In the genomic region with DNA sequence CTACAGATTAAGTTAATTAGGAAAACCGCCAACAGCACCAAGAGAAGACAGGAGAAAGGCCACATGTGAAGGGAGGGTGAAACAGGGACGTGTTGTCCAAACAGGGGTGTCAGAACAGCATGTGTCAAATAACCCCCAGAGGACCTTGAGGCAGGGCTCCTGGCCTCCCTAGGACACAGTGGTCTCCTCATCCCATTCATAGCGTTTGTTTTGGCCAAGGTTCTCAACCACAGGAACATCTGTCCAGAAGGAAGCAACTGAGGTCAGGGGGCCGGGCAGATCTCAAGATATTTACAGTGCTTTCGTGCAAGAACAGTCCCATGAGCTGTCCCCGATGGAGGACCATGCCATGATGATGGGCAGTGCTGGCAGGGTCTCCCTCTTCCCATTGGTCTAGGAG, we compare ENCODE assay signal across 10 mouse cellular contexts. TPM values are rescaled to one million over a fixed set of nuclear protein-coding genes. Genes with fewer than 3 reads are reported as not detected.
DNase-seq lines count a peak whose midpoint lies in the region; ATAC-seq and TF ChIP-seq lines count a peak whose summit lies in the region.
"Had no signal": no experiment of that assay in that cellular context is flagged by ENCODE, and none has a peak within 500 bp of the region (broad histone marks: within the 10 kb centered on the region; RNA-seq: fewer than 3 reads in every experiment).

No protein-coding gene starts in this region.

- TF ChIP-seq CTCF in layer of hippocampus, adult 2 months (conservative IDR thresholded peaks at IDR 0.05) = no peak

- intact Hi-C loops in heart, postnatal 14 days (cut with DNase I) = loop anchor here (5.0 kb wide), 2 partner anchors 45 kb away; no protein-coding TSS in a partner anchor

- ATAC-seq in common myeloid progenitor, adult 5-6 weeks (replicated peaks; ENCODE audit: low read depth, poor library complexity, severe bottlenecking) = peak; percentile 46

- DNase-seq in layer of hippocampus, adult 2 months (ENCODE audit: low spot score in 2 of 2) = no peak
- no peak for DNase-seq in layer of hippocampus, adult 9-11 months
- peak; percentile 22 to 54 for DNase-seq in heart, postnatal 14 days
- peak; percentile 48 for DNase-seq in lung, postnatal 25 days (ENCODE audit: low spot score)
- DNase-seq in ovary, postnatal 14 days (ENCODE audit: low spot score) = no peak
- DNase-seq in right cerebral cortex, postnatal 10 days (ENCODE audit: low spot score in 2 of 2) = no peak
- DNase-seq: cerebellum, adult 8-10 months had no signal

- H3K27ac ChIP-seq in layer of hippocampus, adult 2 months = peak overlapping the region; percentile 58; the same call in 1 of the 2 replicates
- H3K27ac ChIP-seq: hindbrain, embryonic 13.5 days; limb, embryonic 12.5 days had no signal

- no peak overlapping the region for H3K4me3 ChIP-seq in layer of hippocampus, adult 2 months
- H3K4me3 ChIP-seq: hindbrain, embryonic 13.5 days; limb, embryonic 12.5 days had no signal

RNA-seq across cellular contexts. Expression of gene Zbtb16, which starts 49.2 kb away (rescaled TPM):
- 100 to 1,000 TPM; 143 to 149 TPM for total RNA-seq in layer of hippocampus, adult 2 months (2021)
- total RNA-seq in common myeloid progenitor, adult 5-6 weeks (2017) = 5.5 and 7.3 TPM in 2 replicates
- 100 to 1,000 TPM; 144 to 166 TPM for total RNA-seq in heart, postnatal 14 days (2021)

Comparison
In these comparisons a context has a peak if more than half of its experiments do, and no peak if none do; other contexts are left out.
1. DNase-seq: peak in heart, postnatal 14 days (2 of 2) and lung, postnatal 25 days (single experiment); none in layer of hippocampus, adult 2 months (0 of 2), layer of hippocampus, adult 9-11 months (single experiment), ovary, postnatal 14 days (single experiment) and right cerebral cortex, postnatal 10 days (0 of 2).
2. RNA of gene Zbtb16, which starts 49.2 kb away (total RNA-seq): 144 to 166 TPM in heart, postnatal 14 days and 143 to 149 TPM in layer of hippocampus, adult 2 months; 5.5 to 7.3 TPM in common myeloid progenitor, adult 5-6 weeks; every median in the first group is over 10 times any median in the second.